Mouse (Mus musculus) liver, embryonic 14.5 days (tissue): ENCODE data around the gene Fry.

ENCODE experiments used
- CTCF ChIP-seq: IDR thresholded peaks from 2 replicates; pipeline ENCODE4 v1.5.1; 2016; ENCODE audit warnings: antibody characterized with exemption, low read depth, control low read depth
- EP300 ChIP-seq: IDR thresholded peaks from 2 replicates; pipeline ENCODE4 v1.6.1; 2016; ENCODE audit warnings: antibody characterized with exemption, low read depth

DNA sequence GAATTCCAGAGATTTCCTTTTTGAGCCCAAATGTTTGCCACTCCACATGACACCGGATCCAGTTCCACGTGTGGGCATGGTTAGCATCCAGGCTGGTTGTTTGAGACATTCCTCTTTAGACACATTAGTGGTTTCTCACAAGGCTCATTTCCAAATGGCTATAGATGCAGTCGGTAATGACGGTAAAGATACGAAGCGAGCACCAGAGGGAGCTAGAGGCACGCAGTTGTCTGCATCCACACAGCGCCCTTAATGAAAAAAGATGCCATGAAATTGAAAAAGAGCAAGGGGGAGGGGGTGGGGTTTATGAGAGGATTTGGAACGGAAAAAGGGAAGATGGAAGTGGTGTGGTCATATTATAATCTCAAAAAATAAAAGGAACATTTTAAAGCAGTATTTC is 50.3 kb downstream of the Fry start:
- peak; percentile 64 for TF ChIP-seq CTCF
- TF ChIP-seq EP300, result no peak
